Mouse (Mus musculus) neural tube, embryonic 14.5 days (tissue): Measurements from ENCODE around the gene Syce3. TPM values are rescaled to one million over a fixed set of nuclear protein-coding genes. Genes with fewer than 3 reads are reported as not detected.

Experiments
- ATAC-seq: fragments of 200-750 bp; cut with Nextera tagmentation; 2 replicates; pipeline ENCODE4 v1.8.0; 2017; ENCODE audit warnings: low read depth, mild to moderate bottlenecking, moderate TSS enrichment, moderate library complexity
- H3K27ac ChIP-seq: fragments of 300-500 bp; sonication (generic); 2 replicates; pipeline ENCODE4 v1.5.1; 2014; ENCODE audit warnings: low read depth, mild to moderate bottlenecking, control low read depth, low read length, moderate library complexity, mixed read lengths
- H3K27me3 ChIP-seq: fragments of 300-500 bp; sonication (generic); 2 replicates; pipeline ENCODE4 v1.6.1; 2014; ENCODE audit warnings: low read length; ENCODE audit not compliant: control insufficient read depth, insufficient read depth
- H3K36me3 ChIP-seq: fragments of 300-500 bp; sonication (generic); 2 replicates; pipeline ENCODE4 v1.6.1; 2014; ENCODE audit warnings: low read length, mixed read lengths; ENCODE audit not compliant: control insufficient read depth, insufficient read depth
- H3K4me1 ChIP-seq: fragments of 300-500 bp; sonication (generic); 2 replicates; pipeline ENCODE4 v1.6.1; 2014; ENCODE audit warnings: low read length; ENCODE audit not compliant: control insufficient read depth, insufficient read depth
- H3K4me2 ChIP-seq: fragments of 300-500 bp; sonication (generic); 2 replicates; pipeline ENCODE4 v1.6.1; 2014; ENCODE audit warnings: mild to moderate bottlenecking, low read depth, low read length, control low read depth
- H3K4me3 ChIP-seq: fragments of 300-500 bp; sonication (generic); 2 replicates; pipeline ENCODE4 v1.5.1; 2014; ENCODE audit warnings: low read depth, low read length, control low read depth, mixed read lengths
- H3K9ac ChIP-seq: fragments of 300-500 bp; sonication (generic); replicated peaks from 2 replicates; pipeline ENCODE4 v1.6.1; 2014; ENCODE audit warnings: low read depth, mild to moderate bottlenecking, control low read depth, low read length, mixed read lengths
- H3K9me3 ChIP-seq: fragments of 300-500 bp; sonication (generic); 2 replicates; pipeline ENCODE4 v1.6.1; 2016; ENCODE audit warnings: low read length; ENCODE audit not compliant: control insufficient read depth
- WGBS: fragments of 180-500 bp; shearing (Covaris S2); extraction: QIAGEN DNeasy Blood & Tissue Kit; methylation state at CpG from one replicate; pipeline ENCODE4 v1.1.7; 2014; 5-methylcytosine and 5-hydroxymethylcytosine counted together
- polyA plus RNA-seq: library from polyadenylated mRNA; unstranded; fragments of >200 nt; fragmentation: Nextera tagmentation; extraction: Ambion mirVana; gene quantifications from 2 replicates; pipeline ENCODE4 v1.2.1, GENCODE M21; 2014

Syce3 gene
- polyA plus RNA-seq, 1 experiment from 2014 or later, result not detected

DNA sequence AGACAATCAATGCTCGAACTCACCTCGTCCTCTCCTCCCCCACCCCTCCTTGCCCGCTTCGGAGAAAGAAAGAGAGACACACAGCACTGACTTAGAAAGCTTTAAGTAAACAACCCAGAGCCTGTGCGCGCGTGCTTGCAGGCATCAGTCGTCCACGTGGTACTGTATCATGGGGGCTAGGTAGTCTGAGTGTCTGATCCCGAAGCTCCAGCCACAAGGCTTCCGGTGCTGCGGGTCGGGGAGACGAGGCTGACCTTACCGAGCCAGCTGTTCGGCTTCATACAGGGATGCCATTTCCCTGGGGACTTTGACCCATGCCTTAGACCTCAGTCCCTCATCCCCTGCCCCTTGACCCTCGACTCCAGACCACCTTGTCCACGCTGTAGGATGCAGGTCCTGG, 32.9 kb downstream of the Syce3 start:
- WGBS, result 5% methylated on average over 18 of the region's 18 CpGs
- Histone ChIP-seq H3K36me3 (no peaks in the 10 kb centered on the region; the same call in 1 of the 2 replicates), H3K9ac (no peak overlapping the region), H3K27me3 (peaks cover 26% of the 10 kb centered on the region), H3K4me3 (no peak overlapping the region), H3K4me1 (peaks cover 24% of the 10 kb centered on the region), H3K27ac (no peak overlapping the region), H3K4me2 (no peak overlapping the region), H3K9me3 (no peaks in the 10 kb centered on the region)
- no peak for ATAC-seq

DNA sequence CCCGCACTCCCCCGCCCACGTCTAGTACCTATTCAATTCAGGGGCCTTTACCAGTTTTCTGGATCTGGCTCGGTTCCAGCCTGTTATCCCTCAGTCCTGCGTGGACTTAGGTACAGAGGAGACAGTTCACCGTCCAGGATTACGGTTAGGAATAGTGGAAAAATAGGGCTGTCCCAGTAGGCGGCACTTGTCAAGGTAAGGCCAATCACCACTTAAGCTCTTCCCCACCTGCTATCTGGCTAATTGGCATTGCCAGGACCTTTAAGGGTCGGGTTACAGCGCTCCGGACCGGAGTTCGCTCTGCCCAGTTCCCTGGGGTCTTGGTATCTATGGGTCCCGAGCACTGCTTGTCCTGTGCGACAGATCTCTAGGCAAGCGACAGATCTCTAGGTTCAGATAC, 33.3 kb downstream of the Syce3 start, which contains the start of gene Tymp:
Gene Tymp, minus strand, starts transcription at position 83 of the 400 bp plus-strand sequence.
- no peak for ATAC-seq
- Histone ChIP-seq H3K9me3 (no peaks in the 10 kb centered on the region), H3K9ac (no peak within 1 kb of the TSS), H3K27me3 (peaks cover 26% of the 10 kb centered on the region), H3K4me1 (peaks cover 24% of the 10 kb centered on the region), H3K27ac (no peak within 1 kb of the TSS), H3K4me3 (no peak within 1 kb of the TSS), H3K4me2 (no peak within 1 kb of the TSS), H3K36me3 (peaks cover 3% of the 10 kb centered on the region)
- 24% methylated on average over 16 of the region's 16 CpGs for WGBS

DNA sequence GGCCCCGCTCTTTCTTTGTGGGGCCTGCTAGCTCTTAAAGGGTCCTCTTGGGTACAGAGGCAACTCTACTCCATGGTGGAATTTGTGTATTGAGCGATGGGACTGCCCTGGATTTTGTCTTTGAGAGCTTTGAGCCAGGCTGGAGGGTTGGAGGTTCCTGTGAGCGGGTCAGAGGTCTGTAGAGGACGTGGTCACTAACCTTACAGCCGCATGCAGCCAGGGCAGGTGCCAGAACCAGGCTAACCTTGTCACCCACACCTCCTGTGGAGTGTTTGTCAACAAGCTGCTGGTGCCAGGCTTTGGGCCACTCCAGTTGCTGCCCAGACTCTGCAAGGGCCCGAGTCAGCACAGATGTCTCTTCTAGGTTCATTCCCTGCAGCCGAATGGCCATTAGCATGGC, 34.3 kb downstream of the Syce3 start:
- Histone ChIP-seq H3K9ac (no peak overlapping the region), H3K4me3 (no peak overlapping the region), H3K9me3 (no peaks in the 10 kb centered on the region), H3K4me2 (no peak overlapping the region), H3K36me3 (peaks cover 13% of the 10 kb centered on the region), H3K27me3 (peaks cover 26% of the 10 kb centered on the region), H3K4me1 (peaks cover 24% of the 10 kb centered on the region), H3K27ac (no peak overlapping the region)
- ATAC-seq, result no peak
- 81% methylated on average over 7 of the region's 7 CpGs for WGBS

DNA sequence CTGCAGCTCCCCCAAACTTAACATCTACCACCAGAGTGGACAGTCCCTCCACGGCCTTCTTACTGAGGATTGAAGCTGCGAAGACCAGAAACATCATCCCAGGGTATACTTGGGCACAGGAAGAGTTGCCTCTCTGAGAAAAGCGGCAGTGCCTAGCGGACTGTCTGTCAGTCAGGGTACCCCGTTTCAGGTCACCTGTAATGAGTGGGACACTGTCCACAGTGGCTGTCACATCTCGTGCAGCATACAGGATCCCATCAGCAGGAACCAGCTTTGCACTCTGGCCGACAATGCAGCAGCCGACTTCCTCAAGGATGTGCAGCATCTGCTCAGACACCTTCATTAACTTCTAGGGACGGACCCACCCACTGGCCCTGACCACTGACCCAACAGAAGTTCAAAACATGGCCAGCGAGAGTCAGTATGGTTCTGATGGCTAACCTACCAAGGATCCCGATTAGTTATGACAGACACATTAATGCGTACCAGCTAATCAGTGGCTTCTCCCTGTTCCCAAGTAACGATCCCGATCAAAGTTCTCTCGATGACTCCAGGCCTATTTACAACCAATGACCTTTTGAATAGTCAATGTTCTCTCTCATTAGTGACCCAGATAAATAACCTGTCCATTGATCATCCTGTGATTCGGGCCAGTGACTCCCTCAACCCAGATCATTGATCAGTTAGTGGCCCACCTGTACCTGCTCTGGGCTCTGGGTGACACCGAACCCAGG, 35.3 kb downstream of the Syce3 start:
- Histone ChIP-seq H3K4me2 (peak overlapping the region; percentile 74; the same call in 1 of the 2 replicates), H3K27ac (no peak overlapping the region), H3K36me3 (peaks cover 22% of the 10 kb centered on the region), H3K9me3 (no peaks in the 10 kb centered on the region), H3K27me3 (peaks cover 26% of the 10 kb centered on the region), H3K4me1 (peaks cover 24% of the 10 kb centered on the region), H3K4me3 (no peak overlapping the region), H3K9ac (no peak overlapping the region)
- 92% methylated on average over 17 of the region's 17 CpGs for WGBS
- ATAC-seq, result no peak

DNA sequence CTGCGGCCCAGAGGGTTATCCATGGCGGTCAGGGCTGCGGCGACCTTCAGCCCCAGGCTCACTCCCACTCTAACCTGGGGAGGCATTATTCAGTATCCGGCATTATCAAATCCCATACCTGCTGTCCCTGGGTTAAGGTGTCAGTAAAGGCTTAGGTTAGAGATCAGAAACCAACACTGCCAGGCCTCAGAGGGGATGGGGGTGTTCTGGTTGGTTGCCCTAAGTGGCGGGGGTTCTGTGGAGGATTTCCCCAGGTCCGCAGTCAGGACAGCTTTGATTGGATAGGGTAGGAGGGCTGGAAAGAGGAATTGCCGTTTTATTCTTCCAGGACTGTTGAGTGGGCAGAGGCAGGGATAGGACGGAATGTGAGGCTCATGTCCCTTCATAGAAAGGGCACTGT, 36.0 kb downstream of the Syce3 start:
- Histone ChIP-seq H3K27ac (peak overlapping the region; percentile 88), H3K4me1 (peaks cover 24% of the 10 kb centered on the region), H3K9ac (peak overlapping the region; percentile 76), H3K9me3 (no peaks in the 10 kb centered on the region), H3K4me3 (peak overlapping the region; percentile 61), H3K4me2 (peak overlapping the region; percentile 74), H3K27me3 (peaks cover 23% of the 10 kb centered on the region), H3K36me3 (peaks cover 28% of the 10 kb centered on the region)
- WGBS, result 50% methylated on average over 9 of the region's 9 CpGs
- no peak for ATAC-seq

DNA sequence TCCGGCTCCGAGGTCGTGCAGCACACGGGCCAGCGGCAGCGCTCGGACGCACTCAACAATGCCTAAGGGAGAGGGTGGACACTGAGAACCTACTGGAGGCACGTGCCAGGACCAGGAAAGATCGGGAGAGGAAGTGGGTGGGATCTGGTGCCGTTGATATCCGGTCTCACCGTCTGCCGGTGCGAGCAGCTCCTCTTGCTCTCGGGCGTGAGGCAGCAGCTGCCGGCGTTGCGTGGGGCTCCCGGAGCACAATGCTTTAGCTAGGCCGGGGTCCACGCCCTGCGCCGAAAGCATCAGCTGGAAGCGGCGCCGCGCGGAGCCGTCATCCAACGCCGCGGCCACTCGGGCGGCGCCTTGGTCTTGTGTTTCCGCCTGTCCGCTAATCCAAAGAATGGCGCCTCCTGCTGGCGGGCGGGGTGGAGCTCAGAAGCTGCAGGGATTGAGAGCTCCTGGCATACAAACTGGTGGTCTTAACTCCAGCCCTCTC, 36.5 kb downstream of the Syce3 start, which contains the start of gene Sco2:
Gene Sco2, minus strand, starts transcription at position 85 of the 487 bp plus-strand sequence.
- peak within 1 kb of the TSS; percentile 76 for H3K9ac ChIP-seq
- peak; percentile 85 for ATAC-seq

DNA sequence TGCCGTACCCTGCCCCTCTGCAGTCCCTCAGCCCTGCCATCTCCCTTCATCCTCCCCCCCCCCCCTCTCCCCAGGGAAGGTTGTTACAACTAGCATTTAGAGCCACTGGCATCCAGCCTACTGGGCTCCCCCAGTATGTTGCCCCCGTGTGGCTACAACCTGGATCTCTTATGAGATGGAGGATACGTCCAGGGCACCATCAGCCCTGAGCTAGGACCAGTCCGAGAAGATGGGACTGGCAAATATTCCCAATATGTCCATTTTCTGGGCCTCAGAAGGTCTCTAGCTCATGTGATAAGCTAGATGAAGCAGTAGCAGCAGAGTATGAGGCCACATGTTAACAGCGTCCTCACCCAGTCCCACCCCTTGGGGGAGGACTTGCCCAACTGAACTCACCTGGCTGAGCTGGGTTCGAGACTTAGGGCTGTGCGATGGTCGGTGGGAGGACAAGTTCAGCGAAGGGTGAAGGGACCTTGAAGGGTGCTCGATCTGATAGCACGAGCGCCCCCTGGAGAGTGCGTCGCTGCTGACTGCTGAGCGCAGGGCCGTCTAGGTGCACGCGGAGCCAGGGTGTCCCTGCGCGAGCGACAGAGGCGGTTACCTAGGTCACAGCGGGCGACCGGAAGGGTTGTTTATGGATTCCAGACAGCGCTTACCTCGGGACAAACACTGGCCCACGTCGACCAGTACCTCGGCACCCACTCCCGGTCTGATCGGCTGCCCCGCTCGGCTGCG, 37.1 kb downstream of the Syce3 start:
- Histone ChIP-seq H3K4me2 (peak overlapping the region; percentile 74), H3K9me3 (no peaks in the 10 kb centered on the region), H3K4me1 (peaks cover 14% of the 10 kb centered on the region), H3K36me3 (peaks cover 34% of the 10 kb centered on the region), H3K9ac (peak overlapping the region; percentile 76), H3K27ac (peak overlapping the region; percentile 88), H3K27me3 (peaks cover 13% of the 10 kb centered on the region), H3K4me3 (peak overlapping the region; percentile 61)
- WGBS, result 1% methylated on average over 35 of the region's 35 CpGs
- ATAC-seq, result peak; percentile 80

More for the DNA sequence above, 36.5 kb downstream of the Syce3 start, which contains the start of gene Sco2:
- Histone ChIP-seq H3K9me3 (no peaks in the 10 kb centered on the region), H3K4me3 (peak within 1 kb of the TSS; percentile 61), H3K27ac (peak within 1 kb of the TSS; percentile 88), H3K27me3 (peaks cover 18% of the 10 kb centered on the region), H3K4me2 (peak within 1 kb of the TSS; percentile 74), H3K4me1 (peaks cover 19% of the 10 kb centered on the region), H3K36me3 (peaks cover 29% of the 10 kb centered on the region)
- WGBS, result 0% methylated on average over 42 of the region's 42 CpGs

DNA sequence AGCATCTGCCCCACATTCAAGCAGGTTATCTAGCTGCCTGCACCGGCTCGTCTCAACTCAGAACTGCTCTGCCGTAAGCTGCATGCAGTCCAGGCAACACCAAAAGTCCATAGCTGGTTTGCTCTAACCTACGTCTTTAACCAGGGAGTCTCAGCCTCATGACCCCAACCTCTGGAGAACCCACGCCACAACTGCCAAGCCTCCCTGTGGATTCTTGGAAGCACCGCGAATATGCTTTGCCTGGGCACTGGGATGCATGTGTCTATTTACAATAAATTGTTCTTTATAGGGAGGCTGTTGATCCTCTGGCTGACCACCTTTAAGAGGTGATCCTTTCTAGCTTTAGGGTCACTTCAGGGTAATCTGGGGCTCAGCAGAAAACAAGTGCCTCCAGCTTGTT, 37.8 kb downstream of the Syce3 start:
- ATAC-seq, result no peak

DNA sequence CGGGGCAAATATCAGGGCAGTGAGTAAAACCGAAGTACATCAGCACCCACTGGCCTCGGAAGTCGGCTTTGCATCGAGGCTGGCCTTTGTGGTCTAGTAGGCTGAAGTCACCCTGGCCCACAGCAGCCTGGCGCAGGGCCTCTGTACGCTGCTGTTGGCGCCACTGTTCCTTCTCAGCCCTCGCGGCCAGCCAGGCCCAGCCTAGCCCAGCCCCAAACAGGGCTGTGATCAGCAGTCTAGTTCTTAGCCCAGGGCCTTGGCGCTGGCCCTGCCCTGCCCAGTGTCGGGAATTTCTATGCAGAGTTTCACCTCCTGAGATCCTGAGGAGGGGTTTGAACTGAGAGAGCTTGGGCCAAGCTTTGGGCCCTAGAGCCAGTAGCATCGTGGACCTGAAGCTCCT, 38.2 kb downstream of the Syce3 start:
- ATAC-seq, result no peak
- 90% methylated on average over 13 of the region's 13 CpGs for WGBS
- no peak overlapping the region for H3K4me2 ChIP-seq
- peaks cover 14% of the 10 kb centered on the region for H3K4me1 ChIP-seq
- H3K4me3 ChIP-seq, result no peak overlapping the region
- H3K27me3 ChIP-seq, result peaks cover 5% of the 10 kb centered on the region
- no peaks in the 10 kb centered on the region for H3K9me3 ChIP-seq
- H3K9ac ChIP-seq, result no peak overlapping the region
- H3K27ac ChIP-seq, result no peak overlapping the region
- peaks cover 45% of the 10 kb centered on the region for H3K36me3 ChIP-seq

More for the DNA sequence above, 37.8 kb downstream of the Syce3 start:
- peaks cover 14% of the 10 kb centered on the region for H3K4me1 ChIP-seq
- no peak overlapping the region for H3K27ac ChIP-seq
- H3K27me3 ChIP-seq, result peaks cover 7% of the 10 kb centered on the region
- no peaks in the 10 kb centered on the region for H3K9me3 ChIP-seq
- peaks cover 40% of the 10 kb centered on the region for H3K36me3 ChIP-seq
- peak overlapping the region; percentile 74 for H3K4me2 ChIP-seq
- no peak overlapping the region for H3K9ac ChIP-seq
- 87% methylated on average over 7 of the region's 7 CpGs for WGBS
- no peak overlapping the region; the same call in 1 of the 2 replicates for H3K4me3 ChIP-seq
